Mouse (Mus musculus): ENCODE measurements around the gene Apobec1.

DNA sequence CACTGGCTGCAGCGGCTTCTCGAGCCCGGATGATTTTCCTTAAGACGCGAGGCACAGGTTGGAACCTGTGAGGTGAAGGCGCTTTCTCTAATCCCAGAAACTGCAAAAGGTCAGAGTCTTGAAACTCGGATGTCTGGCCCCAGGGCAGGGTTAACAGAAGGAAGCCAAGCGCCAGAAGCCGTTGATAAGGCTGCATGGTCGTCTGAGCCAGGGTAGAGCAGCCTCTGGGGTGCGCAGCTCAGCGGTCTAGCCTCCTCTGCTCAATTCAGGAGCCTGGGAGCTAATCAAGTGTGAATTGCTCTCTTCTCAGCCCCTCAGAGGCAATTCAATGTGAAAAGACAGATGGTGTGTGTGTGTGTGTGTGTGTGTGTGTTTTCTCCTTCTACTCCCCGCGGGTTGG, 7.5 kb upstream of the Apobec1 start, which contains the start of gene Gdf3:
- no peak for TF ChIP-seq CTCF (IDR thresholded peaks at IDR 0.05)
- TF ChIP-seq EP300 (IDR thresholded peaks at IDR 0.05): no peak
